Mouse (Mus musculus): ENCODE measurements around the gene Gpr108. TPM values are rescaled to one million over a fixed set of nuclear protein-coding genes. Genes with fewer than 3 reads are reported as not detected.
A peak's percentile ranks its signal among the peaks of the same experiment; 100 is the strongest.

The Gpr108 gene
- polyA plus RNA-seq, 2 experiments from 2014 or later: 46.4 to 55.8 TPM

- ATAC-seq: no peak
Observed at GRCm38 (mm10) chr17:57267556-57268126, 19.4 kb upstream of the Gpr108 start.

- ATAC-seq: peak; percentile 23
Observed at GRCm38 (mm10) chr17:57264972-57265945, 17.0 kb upstream of the Gpr108 start.

- ATAC-seq: peak; percentile 61
Observed at GRCm38 (mm10) chr17:57264164-57264563, 15.9 kb upstream of the Gpr108 start.

GRCm38 (mm10) chr17:57262901-57263550 lies 14.8 kb upstream of the Gpr108 start:
- ATAC-seq: no peak

GRCm38 (mm10) chr17:57261796-57262195 lies 13.6 kb upstream of the Gpr108 start:
- no peak for ATAC-seq

GRCm38 (mm10) chr17:57261286-57261685 lies 13.0 kb upstream of the Gpr108 start:
- no peak for ATAC-seq

GRCm38 (mm10) chr17:57260351-57260750 lies 12.1 kb upstream of the Gpr108 start:
- ATAC-seq: no peak

GRCm38 (mm10) chr17:57259742-57260141 lies 11.5 kb upstream of the Gpr108 start:
- ATAC-seq: no peak

GRCm38 (mm10) chr17:57258191-57258590 lies 9.9 kb upstream of the Gpr108 start:
- no peak for ATAC-seq

GRCm38 (mm10) chr17:57256921-57257485 lies 8.8 kb upstream of the Gpr108 start:
- no peak for ATAC-seq

GRCm38 (mm10) chr17:57255354-57255753 lies 7.1 kb upstream of the Gpr108 start:
- ATAC-seq: no peak

GRCm38 (mm10) chr17:57253306-57253705 lies 5.1 kb upstream of the Gpr108 start:
- no peak for ATAC-seq

- ATAC-seq: no peak
Observed at GRCm38 (mm10) chr17:57251431-57251830, 3.2 kb upstream of the Gpr108 start.

- no peak for ATAC-seq
Observed at GRCm38 (mm10) chr17:57250461-57251160, 2.4 kb upstream of the Gpr108 start.

- ATAC-seq: peak; percentile 22
Observed at GRCm38 (mm10) chr17:57249186-57250181, 1.2 kb upstream of the Gpr108 start, which contains the start of gene Trip10. Gene Trip10, plus strand, starts transcription at chr17:57249455.

GRCm38 (mm10) chr17:57248771-57249170 lies 525 bp upstream of the Gpr108 start:
- no peak for ATAC-seq

- peak; percentile 82 for ATAC-seq
Observed at GRCm38 (mm10) chr17:57247393-57248200, 649 bp downstream of the Gpr108 start.

GRCm38 (mm10) chr17:57246663-57247392 lies 1.4 kb downstream of the Gpr108 start:
- ATAC-seq: no peak

- ATAC-seq: no peak
Observed at GRCm38 (mm10) chr17:57245311-57245929, 2.8 kb downstream of the Gpr108 start.

All from activated CD4-positive, CD25-positive, alpha-beta regulatory T cell, adult 4 months (primary cell).